Mouse (Mus musculus): ENCODE measurements around the gene Cmtr2. TPM values are rescaled to one million over a fixed set of nuclear protein-coding genes. Genes with fewer than 3 reads are reported as not detected.

Gene Cmtr2
- polyA plus RNA-seq, 1 experiment from 2014 or later = 10.5 TPM

GRCm38 (mm10) chr8:110188961-110189750 is 26.3 kb upstream of the Cmtr2 start:
- no peak for ATAC-seq (ENCODE audit: low FRiP score)
- WGBS = 38% methylated on average over 8 of the region's 8 CpGs

DNA sequence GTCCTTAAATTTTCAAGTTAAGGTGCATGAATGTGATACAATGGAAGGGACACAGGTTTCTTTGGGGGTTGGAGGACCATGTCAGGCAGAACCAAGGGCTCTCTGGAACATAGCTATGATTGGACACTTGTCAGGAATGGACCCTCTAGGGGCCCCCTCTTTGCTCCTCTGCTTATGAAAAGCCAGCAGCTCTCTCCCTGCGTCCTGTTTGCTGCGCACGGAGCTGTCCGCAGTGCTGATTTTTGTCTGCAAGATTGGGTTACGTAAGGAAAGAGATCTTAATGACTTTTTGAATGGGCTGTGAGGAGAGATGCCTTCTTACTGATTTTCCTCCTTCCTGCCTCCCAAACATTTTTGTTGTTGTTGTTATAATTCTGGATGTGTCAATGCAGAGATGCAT is 18.8 kb upstream of the Cmtr2 start:
- no peak for ATAC-seq (ENCODE audit: low FRiP score)
- 0% methylated on average over 5 of the region's 5 CpGs for WGBS
- Histone ChIP-seq H3K4me3 (ENCODE audit: low read depth, low read length) (no peak overlapping the region), H3K9ac (ENCODE audit: low read depth, low read length) (no peak overlapping the region), H3K36me3 (ENCODE audit: control insufficient read depth, insufficient read depth, low read length) (no peaks in the 10 kb centered on the region), H3K9me3 (ENCODE audit: control insufficient read depth, low read length) (no peaks in the 10 kb centered on the region), H3K4me1 (replicated peaks; ENCODE audit: control insufficient read depth, insufficient read depth, low read length) (no peaks in the 10 kb centered on the region), H3K27me3 (ENCODE audit: control insufficient read depth, insufficient read depth, low read length) (no peaks in the 10 kb centered on the region), H3K27ac (ENCODE audit: low read depth, low read length) (no peak overlapping the region), H3K4me2 (replicated peaks; ENCODE audit: low read depth, low read length) (no peak overlapping the region)
- DNase-seq (ENCODE audit: low spot score) = peak; percentile 73

More at GRCm38 (mm10) chr8:110188961-110189750, 26.3 kb upstream of the Cmtr2 start:
- Histone ChIP-seq H3K27ac (ENCODE audit: low read depth, low read length) (no peak overlapping the region), H3K4me3 (ENCODE audit: low read depth, low read length) (no peak overlapping the region), H3K9me3 (ENCODE audit: control insufficient read depth, low read length) (no peaks in the 10 kb centered on the region), H3K36me3 (ENCODE audit: control insufficient read depth, insufficient read depth, low read length) (no peaks in the 10 kb centered on the region), H3K4me1 (replicated peaks; ENCODE audit: control insufficient read depth, insufficient read depth, low read length) (no peaks in the 10 kb centered on the region), H3K9ac (ENCODE audit: low read depth, low read length) (no peak overlapping the region), H3K27me3 (ENCODE audit: control insufficient read depth, insufficient read depth, low read length) (no peaks in the 10 kb centered on the region), H3K4me2 (replicated peaks; ENCODE audit: low read depth, low read length) (no peak overlapping the region)
- peak; percentile 14 for DNase-seq (ENCODE audit: low spot score)

DNA sequence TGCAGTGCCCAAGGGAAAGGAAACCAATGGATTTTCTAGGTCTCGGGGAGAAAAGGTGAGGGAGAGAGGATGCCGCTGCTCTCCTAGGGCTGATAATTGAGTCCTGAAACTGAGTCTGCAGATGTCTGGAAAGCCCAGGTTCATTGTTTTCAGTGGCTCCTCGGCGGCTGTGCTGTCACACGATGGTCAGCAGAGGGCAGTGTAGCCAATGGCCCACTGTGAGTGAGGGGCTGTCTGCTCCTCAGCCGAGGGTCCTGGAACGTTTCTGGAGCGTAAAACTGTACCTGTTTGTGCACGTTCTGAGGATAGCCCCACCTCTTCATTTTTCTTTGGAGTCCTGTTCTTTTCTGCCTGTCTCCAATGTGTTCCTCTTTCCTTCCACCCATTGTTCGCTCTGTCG is 13.7 kb upstream of the Cmtr2 start:
- 38% methylated on average over 11 of the region's 11 CpGs for WGBS
- Histone ChIP-seq H3K27me3 (ENCODE audit: control insufficient read depth, insufficient read depth, low read length) (no peaks in the 10 kb centered on the region), H3K4me1 (replicated peaks; ENCODE audit: control insufficient read depth, insufficient read depth, low read length) (no peaks in the 10 kb centered on the region), H3K27ac (ENCODE audit: low read depth, low read length) (no peak overlapping the region), H3K9ac (ENCODE audit: low read depth, low read length) (no peak overlapping the region), H3K9me3 (ENCODE audit: control insufficient read depth, low read length) (no peaks in the 10 kb centered on the region), H3K4me2 (replicated peaks; ENCODE audit: low read depth, low read length) (no peak overlapping the region), H3K36me3 (ENCODE audit: control insufficient read depth, insufficient read depth, low read length) (no peaks in the 10 kb centered on the region), H3K4me3 (ENCODE audit: low read depth, low read length) (no peak overlapping the region)
- DNase-seq (ENCODE audit: low spot score) = peak; percentile 77
- no peak for ATAC-seq (ENCODE audit: low FRiP score)

- Histone ChIP-seq H3K4me3 (ENCODE audit: low read depth, low read length) (no peak overlapping the region), H3K27ac (ENCODE audit: low read depth, low read length) (no peak overlapping the region), H3K4me1 (replicated peaks; ENCODE audit: control insufficient read depth, insufficient read depth, low read length) (no peaks in the 10 kb centered on the region), H3K27me3 (ENCODE audit: control insufficient read depth, insufficient read depth, low read length) (no peaks in the 10 kb centered on the region), H3K9ac (ENCODE audit: low read depth, low read length) (no peak overlapping the region), H3K36me3 (ENCODE audit: control insufficient read depth, insufficient read depth, low read length) (no peaks in the 10 kb centered on the region; the same call in 1 of the 2 replicates), H3K9me3 (ENCODE audit: control insufficient read depth, low read length) (no peaks in the 10 kb centered on the region), H3K4me2 (replicated peaks; ENCODE audit: low read depth, low read length) (no peak overlapping the region)
- no peak for DNase-seq (ENCODE audit: low spot score)
- no peak for ATAC-seq (ENCODE audit: low FRiP score)
- WGBS = 81% methylated on average over 5 of the region's 5 CpGs
Observed at GRCm38 (mm10) chr8:110216253-110216652, 788 bp downstream of the Cmtr2 start.

GRCm38 (mm10) chr8:110217198-110217597 is 1.7 kb downstream of the Cmtr2 start:
- Histone ChIP-seq H3K9me3 (ENCODE audit: control insufficient read depth, low read length) (no peaks in the 10 kb centered on the region), H3K27me3 (ENCODE audit: control insufficient read depth, insufficient read depth, low read length) (no peaks in the 10 kb centered on the region), H3K36me3 (ENCODE audit: control insufficient read depth, insufficient read depth, low read length) (peaks cover 4% of the 10 kb centered on the region), H3K4me2 (replicated peaks; ENCODE audit: low read depth, low read length) (peak overlapping the region; percentile 37), H3K27ac (ENCODE audit: low read depth, low read length) (no peak overlapping the region), H3K4me1 (replicated peaks; ENCODE audit: control insufficient read depth, insufficient read depth, low read length) (no peaks in the 10 kb centered on the region), H3K4me3 (ENCODE audit: low read depth, low read length) (peak overlapping the region; percentile 52), H3K9ac (ENCODE audit: low read depth, low read length) (0 out of 2 replicates have a peak overlapping the region, but pooled peaks have one; percentile 5)
- DNase-seq (ENCODE audit: low spot score) (no peak), ATAC-seq (ENCODE audit: low FRiP score) (peak; percentile 48)
- 35% methylated on average over 5 of the region's 5 CpGs for WGBS

GRCm38 (mm10) chr8:110217681-110218131 is 2.2 kb downstream of the Cmtr2 start:
- Histone ChIP-seq H3K4me2 (replicated peaks; ENCODE audit: low read depth, low read length) (peak overlapping the region; percentile 67), H3K27me3 (ENCODE audit: control insufficient read depth, insufficient read depth, low read length) (no peaks in the 10 kb centered on the region), H3K4me1 (replicated peaks; ENCODE audit: control insufficient read depth, insufficient read depth, low read length) (no peaks in the 10 kb centered on the region), H3K4me3 (ENCODE audit: low read depth, low read length) (peak overlapping the region; percentile 52), H3K9ac (ENCODE audit: low read depth, low read length) (peak overlapping the region; percentile 33; the same call in 1 of the 2 replicates), H3K27ac (ENCODE audit: low read depth, low read length) (no peak overlapping the region), H3K9me3 (ENCODE audit: control insufficient read depth, low read length) (no peaks in the 10 kb centered on the region), H3K36me3 (ENCODE audit: control insufficient read depth, insufficient read depth, low read length) (peaks cover 6% of the 10 kb centered on the region)
- DNase-seq (ENCODE audit: low spot score) (peak; percentile 100), ATAC-seq (ENCODE audit: low FRiP score) (peak; percentile 100)
- WGBS = under 1% methylated on average over 40 of the region's 43 CpGs

DNA sequence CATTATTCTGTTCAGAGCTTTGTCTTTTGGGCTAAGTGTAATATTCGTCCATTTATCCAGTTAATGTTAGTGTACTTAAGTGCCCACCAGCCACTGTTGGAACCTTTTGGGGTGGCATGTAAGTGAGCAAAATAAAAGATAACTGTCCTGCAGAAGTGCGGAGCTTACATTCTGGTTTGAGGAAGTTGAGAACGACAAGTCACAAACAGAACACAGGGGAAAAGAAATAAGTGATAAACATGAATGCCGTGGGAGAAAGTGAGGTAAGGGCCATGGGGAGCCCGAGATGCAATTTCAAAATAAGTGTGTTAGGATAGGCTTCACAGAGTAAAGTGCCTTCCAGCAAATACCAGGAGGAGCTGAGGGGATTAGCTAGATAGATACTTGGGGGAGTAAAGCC is 3.0 kb downstream of the Cmtr2 start:
- 77% methylated on average over 5 of the region's 5 CpGs for WGBS
- Histone ChIP-seq H3K27me3 (ENCODE audit: control insufficient read depth, insufficient read depth, low read length) (no peaks in the 10 kb centered on the region), H3K4me1 (replicated peaks; ENCODE audit: control insufficient read depth, insufficient read depth, low read length) (no peaks in the 10 kb centered on the region), H3K4me3 (ENCODE audit: low read depth, low read length) (peak overlapping the region; percentile 52), H3K4me2 (replicated peaks; ENCODE audit: low read depth, low read length) (peak overlapping the region; percentile 67), H3K9ac (ENCODE audit: low read depth, low read length) (no peak overlapping the region; the same call in 1 of the 2 replicates), H3K36me3 (ENCODE audit: control insufficient read depth, insufficient read depth, low read length) (peaks cover 6% of the 10 kb centered on the region), H3K9me3 (ENCODE audit: control insufficient read depth, low read length) (no peaks in the 10 kb centered on the region), H3K27ac (ENCODE audit: low read depth, low read length) (no peak overlapping the region)
- ATAC-seq (ENCODE audit: low FRiP score) (no peak), DNase-seq (ENCODE audit: low spot score) (no peak)

DNA sequence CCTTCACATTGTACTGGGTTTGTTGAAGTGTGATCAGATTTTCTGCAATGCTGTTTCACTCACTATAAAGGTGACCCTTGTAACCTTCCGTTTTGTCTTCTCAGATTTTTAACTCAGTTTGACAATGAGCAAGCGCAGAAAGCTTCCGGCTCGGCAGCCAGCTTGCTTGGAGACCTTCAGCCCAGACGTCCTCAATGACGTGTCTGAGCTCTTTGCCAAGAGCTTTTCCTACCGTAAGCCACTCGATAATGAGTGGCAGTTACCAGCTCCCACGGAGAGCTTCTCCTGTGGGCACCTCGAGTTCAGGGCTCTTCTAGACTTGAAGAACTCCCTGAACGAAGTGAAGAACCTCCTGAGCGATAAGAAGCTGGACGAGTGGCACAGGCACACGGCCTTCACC is 5.5 kb downstream of the Cmtr2 start:
- Histone ChIP-seq H3K36me3 (ENCODE audit: control insufficient read depth, insufficient read depth, low read length) (peaks cover 6% of the 10 kb centered on the region), H3K27me3 (ENCODE audit: control insufficient read depth, insufficient read depth, low read length) (no peaks in the 10 kb centered on the region)

GRCm38 (mm10) chr8:110230803-110231202 is 15.3 kb downstream of the Cmtr2 start:
- Histone ChIP-seq H3K4me1 (replicated peaks; ENCODE audit: control insufficient read depth, insufficient read depth, low read length) (no peaks in the 10 kb centered on the region), H3K4me2 (replicated peaks; ENCODE audit: low read depth, low read length) (no peak overlapping the region), H3K36me3 (ENCODE audit: control insufficient read depth, insufficient read depth, low read length) (no peaks in the 10 kb centered on the region), H3K9me3 (ENCODE audit: control insufficient read depth, low read length) (no peaks in the 10 kb centered on the region), H3K4me3 (ENCODE audit: low read depth, low read length) (no peak overlapping the region), H3K9ac (ENCODE audit: low read depth, low read length) (no peak overlapping the region), H3K27me3 (ENCODE audit: control insufficient read depth, insufficient read depth, low read length) (no peaks in the 10 kb centered on the region), H3K27ac (ENCODE audit: low read depth, low read length) (no peak overlapping the region)
- ATAC-seq (ENCODE audit: low FRiP score) = no peak
- WGBS = 74% methylated on average over 6 of the region's 6 CpGs
- no peak for DNase-seq (ENCODE audit: low spot score)

More for the DNA sequence above, 5.5 kb downstream of the Cmtr2 start:
- DNase-seq (ENCODE audit: low spot score) (no peak), ATAC-seq (ENCODE audit: low FRiP score) (no peak)
- WGBS = 91% methylated on average over 14 of the region's 14 CpGs
- no peak overlapping the region for H3K9ac ChIP-seq (ENCODE audit: low read depth, low read length)
- H3K4me2 ChIP-seq (replicated peaks; ENCODE audit: low read depth, low read length) = no peak overlapping the region
- H3K4me1 ChIP-seq (replicated peaks; ENCODE audit: control insufficient read depth, insufficient read depth, low read length) = no peaks in the 10 kb centered on the region
- H3K27ac ChIP-seq (ENCODE audit: low read depth, low read length) = no peak overlapping the region
- no peak overlapping the region for H3K4me3 ChIP-seq (ENCODE audit: low read depth, low read length)
- no peaks in the 10 kb centered on the region for H3K9me3 ChIP-seq (ENCODE audit: control insufficient read depth, low read length)
